Mouse (Mus musculus): ENCODE measurements around the gene Nr2f6. TPM values are rescaled to one million over a fixed set of nuclear protein-coding genes. Genes with fewer than 3 reads are reported as not detected.

Nr2f6 gene
- total and polyA plus RNA-seq, 3 experiments = 11.8 to 25.2 (median 14.2) TPM

GRCm38 (mm10) chr8:71400826-71401225 is 19.1 kb upstream of the Nr2f6 start:
- peaks cover 31 to 57% of the 10 kb centered on the region in 2 experiments for H3K36me3 ChIP-seq (replicated peaks in 1 of 2; ENCODE audit: control insufficient read depth in 1 of 2, insufficient read depth in 1 of 2, low read length in 1 of 2)
- no peak overlapping the region for H3K4me2 ChIP-seq (ENCODE audit: insufficient read depth, low read depth, poor library complexity, severe bottlenecking)
- TF ChIP-seq CHD2 (IDR thresholded peaks at IDR 0.05; ENCODE audit: low read length) (no peak), MXI1 (IDR thresholded peaks at IDR 0.05; ENCODE audit: low read depth, low read length) (no peak), MYC (IDR thresholded peaks at IDR 0.05; ENCODE audit: low read depth, low read length) (no peak), ZNF384 (IDR thresholded peaks at IDR 0.05; ENCODE audit: low read depth, low read length) (no peak)
- dilution Hi-C loops (cut with MboI; ENCODE audit: extremely low pct_ligation_motif_present, extremely low pct_unique_long_range_greater_than_20kb, low sequenced_read_pairs) = no loop called here
- in situ Hi-C loops (cut with MboI; ENCODE audit: low pct_ligation_motif_present, low pct_unique_long_range_greater_than_20kb, low sequenced_read_pairs) = no loop called here
- H3K27me3 ChIP-seq (replicated peaks) = no peaks in the 10 kb centered on the region
- peaks cover 9% of the 10 kb centered on the region; the same call in 1 of the 2 replicates for H3K79me2 ChIP-seq (replicated peaks; ENCODE audit: control insufficient read depth, extremely low read depth, insufficient read depth, poor library complexity, severe bottlenecking)
- no peaks in the 10 kb centered on the region for H3K9me3 ChIP-seq (replicated peaks; ENCODE audit: low read length)
- H3K4me3 ChIP-seq (replicated peaks in 1 of 3; ENCODE audit: low read depth in 2 of 3, low read length in 2 of 3, poor library complexity in 1 of 3) = no peak overlapping the region
- H3K9ac ChIP-seq (ENCODE audit: insufficient read depth, low read depth) = no peak overlapping the region
- DNase-seq (ENCODE audit: extremely low read depth) = no peak
- no peak overlapping the region for H3K27ac ChIP-seq (ENCODE audit: insufficient read depth, low read depth)
- H3K4me1 ChIP-seq (ENCODE audit: control insufficient read depth in 1 of 2, insufficient read depth in 2 of 2) = peaks cover 12 to 36% of the 10 kb centered on the region in 2 experiments

GRCm38 (mm10) chr8:71397701-71398100 is 15.9 kb upstream of the Nr2f6 start:
- H3K4me2 ChIP-seq (ENCODE audit: insufficient read depth, low read depth, poor library complexity, severe bottlenecking) = peak overlapping the region; percentile 78
- H3K4me1 ChIP-seq (ENCODE audit: control insufficient read depth in 1 of 2, insufficient read depth in 2 of 2) = peaks cover 5 to 30% of the 10 kb centered on the region in 2 experiments; a peak in 3 of 4 replicates
- peak overlapping the region; percentile 87; the same call in 1 of the 2 replicates for H3K9ac ChIP-seq (ENCODE audit: insufficient read depth, low read depth)
- no peak for DNase-seq (ENCODE audit: extremely low read depth)
- no peak overlapping the region for H3K27ac ChIP-seq (ENCODE audit: insufficient read depth, low read depth)
- dilution Hi-C loops (cut with MboI; ENCODE audit: extremely low pct_ligation_motif_present, extremely low pct_unique_long_range_greater_than_20kb, low sequenced_read_pairs) (no loop called here), in situ Hi-C loops (cut with MboI; ENCODE audit: low pct_ligation_motif_present, low pct_unique_long_range_greater_than_20kb, low sequenced_read_pairs) (no loop called here)
- peaks cover 22 to 37% of the 10 kb centered on the region in 2 experiments for H3K36me3 ChIP-seq (replicated peaks in 1 of 2; ENCODE audit: control insufficient read depth in 1 of 2, insufficient read depth in 1 of 2, low read length in 1 of 2)
- H3K4me3 ChIP-seq (replicated peaks in 1 of 3; ENCODE audit: low read depth in 2 of 3, low read length in 2 of 3, poor library complexity in 1 of 3) = peak overlapping the region; percentile 74 to 97 (median 89)
- no peaks in the 10 kb centered on the region for H3K9me3 ChIP-seq (replicated peaks; ENCODE audit: low read length)
- TF ChIP-seq GABPA (IDR thresholded peaks at IDR 0.05; ENCODE audit: insufficient replicate concordance, low read depth, low read length) = no peak
- no peak for TF ChIP-seq HCFC1 (IDR thresholded peaks at IDR 0.05; ENCODE audit: low read depth, low read length)
- TF ChIP-seq MEF2A (IDR thresholded peaks at IDR 0.05; ENCODE audit: borderline replicate concordance, low read depth, low read length) = no peak
- no peak for TF ChIP-seq SIN3A (IDR thresholded peaks at IDR 0.05; ENCODE audit: low read length)
- TF ChIP-seq NRF1 (IDR thresholded peaks at IDR 0.05; ENCODE audit: low read depth, low read length) = no peak
- no peak for TF ChIP-seq USF1 (IDR thresholded peaks at IDR 0.05; ENCODE audit: low read depth, low read length)
- TF ChIP-seq BHLHE40 (IDR thresholded peaks at IDR 0.05; ENCODE audit: low read depth, low read length) = no peak
- TF ChIP-seq MYC (IDR thresholded peaks at IDR 0.05; ENCODE audit: low read depth, low read length) = no peak
- H3K79me2 ChIP-seq (replicated peaks; ENCODE audit: control insufficient read depth, extremely low read depth, insufficient read depth, poor library complexity, severe bottlenecking) = peaks cover 6% of the 10 kb centered on the region; the same call in 1 of the 2 replicates
- no peaks in the 10 kb centered on the region for H3K27me3 ChIP-seq (replicated peaks)

DNA sequence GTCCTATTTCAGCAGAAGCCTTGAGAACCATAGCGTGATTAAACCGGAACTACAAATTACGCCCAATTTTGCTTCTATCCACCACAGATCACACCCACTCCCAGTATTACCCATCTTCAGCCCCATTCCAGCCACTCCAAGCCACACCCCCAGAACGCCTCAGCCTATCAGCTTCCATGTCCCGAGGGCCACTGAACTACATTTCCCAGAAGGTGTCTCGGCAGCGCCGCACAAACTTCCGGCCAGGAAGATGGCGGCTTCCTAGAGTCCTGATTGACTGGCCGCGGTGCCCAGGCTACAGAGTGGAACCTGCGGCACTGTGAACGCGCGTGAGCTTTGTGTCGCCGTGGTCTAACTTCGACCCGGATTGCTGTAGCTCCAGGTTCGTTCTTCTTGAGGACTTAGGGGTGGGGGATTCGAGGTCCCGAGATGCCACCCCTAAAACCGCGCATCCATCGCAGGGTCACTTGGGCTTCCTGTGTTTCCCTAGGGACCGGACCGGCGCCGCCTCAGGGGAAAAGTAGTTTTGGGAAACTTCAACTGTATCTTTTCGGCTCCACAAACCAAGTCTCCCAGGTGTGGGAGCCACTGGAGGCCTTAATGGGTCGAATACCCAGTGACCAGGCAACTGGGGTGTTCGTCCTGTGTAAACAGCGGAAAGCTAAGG is 15.0 kb upstream of the Nr2f6 start, which contains the start of gene Babam1:
Gene Babam1, plus strand, starts transcription at position 223 of the 667 bp plus-strand sequence.
- Histone ChIP-seq H3K79me2 (replicated peaks; ENCODE audit: control insufficient read depth, extremely low read depth, insufficient read depth, poor library complexity, severe bottlenecking) (peaks cover 6% of the 10 kb centered on the region; the same call in 1 of the 2 replicates), H3K9me3 (replicated peaks; ENCODE audit: low read length) (no peaks in the 10 kb centered on the region), H3K4me2 (ENCODE audit: insufficient read depth, low read depth, poor library complexity, severe bottlenecking) (peak within 1 kb of the TSS; percentile 89), H3K36me3 (replicated peaks in 1 of 2; ENCODE audit: control insufficient read depth in 1 of 2, insufficient read depth in 1 of 2, low read length in 1 of 2) (peaks cover 19 to 31% of the 10 kb centered on the region in 2 experiments), H3K4me1 (ENCODE audit: control insufficient read depth in 1 of 2, insufficient read depth in 2 of 2) (peaks cover 12 to 40% of the 10 kb centered on the region in 2 experiments), H3K27ac (ENCODE audit: insufficient read depth, low read depth) (peak within 1 kb of the TSS; percentile 35), H3K4me3 (replicated peaks in 1 of 3; ENCODE audit: low read depth in 2 of 3, low read length in 2 of 3, poor library complexity in 1 of 3) (peak within 1 kb of the TSS; percentile 74 to 97 (median 89)), H3K27me3 (replicated peaks) (no peaks in the 10 kb centered on the region), H3K9ac (ENCODE audit: insufficient read depth, low read depth) (peak within 1 kb of the TSS; percentile 87)
- dilution Hi-C loops (cut with MboI; ENCODE audit: extremely low pct_ligation_motif_present, extremely low pct_unique_long_range_greater_than_20kb, low sequenced_read_pairs) (no loop called here), in situ Hi-C loops (cut with MboI; ENCODE audit: low pct_ligation_motif_present, low pct_unique_long_range_greater_than_20kb, low sequenced_read_pairs) (no loop called here)
- DNase-seq (ENCODE audit: extremely low read depth) = peak; percentile 99
- TF ChIP-seq RAD21 (IDR thresholded peaks at IDR 0.05; ENCODE audit: low read depth, low read length) (no peak), TCF12 (IDR thresholded peaks at IDR 0.05; ENCODE audit: low read depth, low read length) (peak; percentile 85), CTCF (conservative IDR thresholded peaks at IDR 0.05 in 1 of 2, IDR thresholded peaks at IDR 0.05 in 1 of 2; ENCODE audit: low read depth in 2 of 2, low read length in 2 of 2) (no peak), TBP (conservative IDR thresholded peaks at IDR 0.05; ENCODE audit: low read depth, low read length) (peak; percentile 65; the same call in 1 of the 2 replicates), CHD2 (IDR thresholded peaks at IDR 0.05; ENCODE audit: low read length) (no peak), NELFE (IDR thresholded peaks at IDR 0.05; ENCODE audit: low read depth, low read length) (peak; percentile 63; the same call in 1 of the 2 replicates), JUND (conservative IDR thresholded peaks at IDR 0.05; ENCODE audit: low read depth, low read length) (no peak), IRF4 (IDR thresholded peaks at IDR 0.05; ENCODE audit: low read depth, low read length) (no peak), USF2 (conservative IDR thresholded peaks at IDR 0.05; ENCODE audit: low read depth, low read length) (no peak), KAT2A (IDR thresholded peaks at IDR 0.05; ENCODE audit: insufficient replicate concordance, low read length) (peak; percentile 95; the same call in 1 of the 2 replicates), ELF1 (IDR thresholded peaks at IDR 0.05; ENCODE audit: low read depth, low read length) (peak; percentile 86), MXI1 (IDR thresholded peaks at IDR 0.05; ENCODE audit: low read depth, low read length) (peak; percentile 52; the same call in 1 of the 2 replicates), UBTF (IDR thresholded peaks at IDR 0.05; ENCODE audit: low read depth, low read length) (no peak), MAZ (IDR thresholded peaks at IDR 0.05; ENCODE audit: low read depth, low read length) (no peak), EP300 (IDR thresholded peaks at IDR 0.05; ENCODE audit: low read length) (no peak)
